Mouse (Mus musculus): ENCODE measurements around the gene Ank3.

The Ank3 gene

DNA sequence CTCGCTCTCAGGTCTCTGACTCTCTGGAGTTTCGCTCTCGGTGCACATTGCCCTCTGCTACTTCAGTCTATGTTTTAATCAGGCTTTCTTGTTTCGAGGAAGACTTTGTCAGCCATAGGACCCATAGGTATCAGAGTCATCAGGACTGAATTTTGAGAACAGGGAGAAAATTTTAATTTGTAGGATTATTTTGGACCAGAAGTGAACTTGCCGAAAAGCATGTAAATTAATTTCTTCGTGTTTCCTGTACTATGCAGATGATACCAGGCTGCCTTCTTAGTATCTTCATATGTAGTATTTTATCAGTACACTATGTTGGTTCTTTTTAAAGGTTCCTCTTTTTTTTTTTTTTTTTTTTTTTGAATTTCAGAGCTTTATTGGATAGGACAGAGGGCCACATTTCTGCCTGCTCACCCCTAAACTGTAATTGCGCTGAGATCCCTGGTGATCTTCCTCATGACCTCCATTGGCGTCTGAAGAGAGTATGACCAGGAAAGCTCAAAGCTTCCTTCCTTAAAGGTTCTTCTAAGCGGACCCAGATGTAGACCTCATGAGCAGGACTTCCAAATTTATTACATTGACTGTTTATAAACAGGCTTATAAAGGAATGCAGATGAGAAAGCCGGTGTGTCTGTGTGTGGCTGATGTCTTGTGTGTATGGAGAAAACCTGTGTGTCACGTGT is 551.8 kb downstream of the Ank3 start:
- H3K27me3 ChIP-seq (ENCODE audit: control insufficient read depth, insufficient read depth, low read length, poor library complexity, severe bottlenecking), result no peaks in the 10 kb centered on the region
- DNase-seq (ENCODE audit: low read depth, low spot score), result no peak
- H3K36me3 ChIP-seq (ENCODE audit: control insufficient read depth, insufficient read depth, low read length, poor library complexity, severe bottlenecking), result no peaks in the 10 kb centered on the region

DNA sequence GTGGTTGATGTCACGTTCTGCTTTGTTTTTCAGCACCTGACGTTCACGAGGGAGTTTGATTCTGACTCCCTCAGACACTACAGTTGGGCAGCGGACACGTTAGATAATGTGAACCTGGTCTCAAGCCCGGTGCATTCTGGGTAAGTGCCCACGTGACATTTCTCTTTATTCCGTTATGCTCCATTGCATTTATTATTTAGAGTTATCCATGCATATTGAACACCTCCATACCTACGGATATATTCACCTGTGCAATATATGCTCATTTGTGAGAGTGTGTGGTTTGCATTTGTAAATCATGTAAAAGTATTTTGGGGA is 552.3 kb downstream of the Ank3 start:
- no peak for DNase-seq (ENCODE audit: low read depth, low spot score)
- H3K27me3 ChIP-seq (ENCODE audit: control insufficient read depth, insufficient read depth, low read length, poor library complexity, severe bottlenecking), result no peaks in the 10 kb centered on the region
- no peaks in the 10 kb centered on the region for H3K36me3 ChIP-seq (ENCODE audit: control insufficient read depth, insufficient read depth, low read length, poor library complexity, severe bottlenecking)

DNA sequence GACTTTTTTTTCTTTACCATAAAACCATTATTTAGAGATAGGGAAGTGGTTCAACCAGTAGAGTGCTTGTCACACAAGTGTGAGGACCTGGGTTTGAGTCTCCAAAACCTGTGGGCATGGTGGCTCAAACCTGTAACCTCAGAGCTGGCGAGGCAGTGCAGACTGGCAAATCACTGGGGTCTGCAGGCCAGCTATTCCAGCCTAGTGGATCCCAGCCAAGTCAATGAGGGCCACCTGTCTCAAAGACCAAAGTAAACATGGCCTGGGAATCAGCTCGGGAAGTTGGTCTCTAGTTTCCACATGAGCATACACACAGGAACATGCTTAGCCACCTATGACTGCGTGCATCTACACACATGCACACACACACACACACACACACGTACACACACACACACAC is 552.9 kb downstream of the Ank3 start:
- no peaks in the 10 kb centered on the region for H3K27me3 ChIP-seq (ENCODE audit: control insufficient read depth, insufficient read depth, low read length, poor library complexity, severe bottlenecking)
- no peak for DNase-seq (ENCODE audit: low read depth, low spot score)

DNA sequence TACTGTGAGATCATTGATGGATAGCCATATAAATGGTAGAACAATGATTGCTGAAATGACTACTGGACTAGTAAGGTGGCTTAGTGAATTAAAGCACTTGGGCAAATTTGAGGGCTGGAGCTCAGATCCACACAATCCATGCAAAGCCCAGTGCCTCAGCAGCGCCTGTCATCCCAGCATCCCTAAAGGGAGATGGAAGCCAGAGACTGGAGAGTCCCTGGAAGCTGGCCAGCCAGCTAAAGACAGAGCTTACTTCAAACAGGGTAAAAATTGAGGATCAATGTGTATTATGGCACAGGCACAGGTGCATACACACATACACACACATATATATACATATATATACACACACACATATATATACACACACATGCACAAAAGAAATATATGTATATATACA is 553.7 kb downstream of the Ank3 start:
- H3K27me3 ChIP-seq (ENCODE audit: control insufficient read depth, insufficient read depth, low read length, poor library complexity, severe bottlenecking), result no peaks in the 10 kb centered on the region
- DNase-seq (ENCODE audit: low read depth, low spot score), result no peak
- no peaks in the 10 kb centered on the region for H3K36me3 ChIP-seq (ENCODE audit: control insufficient read depth, insufficient read depth, low read length, poor library complexity, severe bottlenecking)

More for the DNA sequence above, 552.9 kb downstream of the Ank3 start:
- H3K36me3 ChIP-seq (ENCODE audit: control insufficient read depth, insufficient read depth, low read length, poor library complexity, severe bottlenecking), result no peaks in the 10 kb centered on the region

DNA sequence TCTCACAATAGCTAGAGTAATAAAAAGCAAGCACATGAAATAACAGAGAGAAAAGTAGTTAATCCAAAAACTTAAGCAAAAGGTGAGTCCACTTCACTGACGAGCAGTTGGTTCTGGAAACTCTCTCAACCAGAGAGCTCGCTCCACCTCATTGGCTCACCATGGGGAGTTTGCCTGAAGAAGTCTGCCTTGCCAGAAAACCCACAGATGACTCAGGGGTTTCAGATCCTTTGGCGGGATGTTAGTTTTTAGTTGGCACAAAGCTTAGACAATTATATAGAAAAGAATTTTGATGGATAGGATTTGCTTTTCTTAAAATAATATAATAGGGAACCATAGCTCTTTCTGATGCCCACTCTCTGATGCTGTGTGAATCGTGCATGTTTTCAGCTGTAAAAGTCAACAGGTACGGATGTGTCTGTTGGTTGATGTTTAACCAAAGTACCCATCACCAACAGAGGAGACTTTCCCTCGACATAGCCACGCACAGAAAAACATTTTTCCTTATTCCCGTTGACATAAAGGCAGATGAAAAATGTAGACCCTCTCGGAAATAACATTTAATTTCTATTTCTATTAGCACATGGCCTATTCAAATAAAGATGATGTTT is 556.2 kb downstream of the Ank3 start:
- DNase-seq (ENCODE audit: low read depth, low spot score), result no peak
- no peaks in the 10 kb centered on the region for H3K36me3 ChIP-seq (ENCODE audit: control insufficient read depth, insufficient read depth, low read length, poor library complexity, severe bottlenecking)
- H3K27me3 ChIP-seq (ENCODE audit: control insufficient read depth, insufficient read depth, low read length, poor library complexity, severe bottlenecking), result no peaks in the 10 kb centered on the region

DNA sequence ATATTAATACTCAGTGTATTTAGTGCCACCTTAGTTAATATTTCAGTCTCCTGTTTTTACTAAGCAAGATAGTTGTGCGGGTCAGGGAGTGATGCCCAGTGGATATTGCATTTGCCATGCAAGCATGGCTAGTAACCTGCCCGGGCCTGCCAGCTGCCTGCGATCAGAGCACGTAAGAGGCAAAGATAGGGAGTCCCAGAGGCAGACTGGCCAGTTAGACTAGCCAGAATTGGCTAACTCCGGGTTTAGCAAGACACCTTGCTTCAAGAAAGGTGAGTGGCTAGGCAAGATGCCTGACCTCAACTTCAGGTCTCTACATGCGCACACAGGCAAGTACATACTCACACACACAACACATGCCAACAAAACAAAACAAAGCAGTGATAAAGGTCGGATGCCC is 563.7 kb downstream of the Ank3 start:
- no peaks in the 10 kb centered on the region for H3K27me3 ChIP-seq (ENCODE audit: control insufficient read depth, insufficient read depth, low read length, poor library complexity, severe bottlenecking)
- DNase-seq (ENCODE audit: low read depth, low spot score), result no peak
- H3K36me3 ChIP-seq (ENCODE audit: control insufficient read depth, insufficient read depth, low read length, poor library complexity, severe bottlenecking), result no peaks in the 10 kb centered on the region

DNA sequence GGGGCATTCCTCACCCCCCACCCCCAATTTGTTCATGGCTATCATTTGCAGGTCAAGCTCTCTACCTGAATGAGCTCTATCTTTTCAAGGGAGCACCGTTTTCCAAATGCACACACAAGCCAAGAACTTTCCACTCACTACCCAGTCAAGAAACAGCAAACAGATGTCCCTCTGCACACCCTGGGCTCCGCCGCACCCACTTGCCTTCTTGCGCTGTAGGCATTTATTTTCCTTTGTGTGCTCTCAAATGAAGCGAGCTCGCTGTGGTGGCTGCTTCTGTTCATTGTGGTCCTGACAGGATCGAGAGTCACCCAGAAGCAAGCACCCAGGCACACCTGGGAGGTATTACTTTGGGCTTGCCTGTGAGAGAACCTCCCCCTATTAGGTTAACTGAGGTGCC is 564.4 kb downstream of the Ank3 start:
- no peaks in the 10 kb centered on the region for H3K36me3 ChIP-seq (ENCODE audit: control insufficient read depth, insufficient read depth, low read length, poor library complexity, severe bottlenecking)
- no peaks in the 10 kb centered on the region for H3K27me3 ChIP-seq (ENCODE audit: control insufficient read depth, insufficient read depth, low read length, poor library complexity, severe bottlenecking)
- no peak for DNase-seq (ENCODE audit: low read depth, low spot score)

DNA sequence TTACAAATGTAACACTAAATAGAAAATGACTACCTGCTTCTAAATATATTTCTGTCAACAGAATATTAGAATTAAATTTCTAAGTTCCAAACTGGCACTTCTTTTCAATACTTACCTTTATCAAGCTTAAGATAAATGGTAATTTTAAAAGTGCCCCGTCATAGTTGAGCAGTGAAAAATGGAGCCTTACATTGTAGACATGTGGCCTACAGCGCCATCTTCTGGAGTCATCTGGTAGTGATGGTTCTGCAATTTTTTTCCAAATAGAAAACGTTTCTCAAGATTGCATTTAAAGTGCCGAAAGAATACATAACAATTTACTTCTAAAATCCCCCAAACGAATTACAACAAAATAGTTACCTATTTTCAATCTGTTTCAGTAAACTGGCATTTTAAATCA is 566.0 kb downstream of the Ank3 start:
- peak; percentile 2 for DNase-seq (ENCODE audit: low read depth, low spot score)
- Histone ChIP-seq H3K27me3 (ENCODE audit: control insufficient read depth, insufficient read depth, low read length, poor library complexity, severe bottlenecking) (no peaks in the 10 kb centered on the region), H3K36me3 (ENCODE audit: control insufficient read depth, insufficient read depth, low read length, poor library complexity, severe bottlenecking) (no peaks in the 10 kb centered on the region)

DNA sequence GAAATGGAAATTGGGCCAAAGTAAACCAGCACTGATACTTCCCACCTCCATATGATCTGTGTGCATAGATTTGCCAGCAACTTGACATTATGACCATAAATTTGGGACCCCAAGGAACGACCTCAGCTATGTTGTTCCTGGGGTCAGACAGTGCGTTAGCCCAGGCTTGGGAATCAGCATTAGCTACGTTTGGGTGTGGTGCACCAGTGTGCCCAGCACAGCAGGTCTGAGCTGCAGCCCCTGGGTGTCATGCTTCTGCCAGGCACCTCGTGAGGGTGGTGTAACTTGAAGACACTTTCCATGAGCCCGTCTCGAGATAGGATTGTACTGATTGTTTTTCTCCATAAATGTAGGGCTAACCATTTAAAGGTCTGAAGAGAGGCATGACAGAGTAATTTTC is 566.5 kb downstream of the Ank3 start:
- no peak for DNase-seq (ENCODE audit: low read depth, low spot score)
- Histone ChIP-seq H3K36me3 (ENCODE audit: control insufficient read depth, insufficient read depth, low read length, poor library complexity, severe bottlenecking) (no peaks in the 10 kb centered on the region), H3K27me3 (ENCODE audit: control insufficient read depth, insufficient read depth, low read length, poor library complexity, severe bottlenecking) (no peaks in the 10 kb centered on the region)

DNA sequence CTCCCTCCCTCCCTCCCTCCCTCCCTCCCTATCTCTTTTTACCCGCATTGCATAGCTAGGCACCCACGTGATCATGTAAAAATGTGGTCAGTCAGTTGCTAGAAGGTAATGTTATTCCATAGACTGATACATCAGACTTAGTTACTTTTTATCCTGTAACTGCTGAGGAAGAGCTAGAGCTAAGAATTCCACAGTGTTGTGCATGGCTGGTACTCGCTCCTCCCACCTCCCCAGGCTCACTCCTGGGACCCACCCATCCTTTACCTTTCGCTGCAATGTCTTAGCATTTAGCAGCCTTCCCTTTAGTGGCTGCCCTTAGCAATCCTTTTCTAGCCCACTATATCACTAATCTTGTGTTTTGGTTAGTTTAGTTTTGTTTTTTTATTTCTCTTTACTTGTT is 569.4 kb downstream of the Ank3 start:
- no peaks in the 10 kb centered on the region for H3K27me3 ChIP-seq (ENCODE audit: control insufficient read depth, insufficient read depth, low read length, poor library complexity, severe bottlenecking)
- DNase-seq (ENCODE audit: low read depth, low spot score), result no peak

DNA sequence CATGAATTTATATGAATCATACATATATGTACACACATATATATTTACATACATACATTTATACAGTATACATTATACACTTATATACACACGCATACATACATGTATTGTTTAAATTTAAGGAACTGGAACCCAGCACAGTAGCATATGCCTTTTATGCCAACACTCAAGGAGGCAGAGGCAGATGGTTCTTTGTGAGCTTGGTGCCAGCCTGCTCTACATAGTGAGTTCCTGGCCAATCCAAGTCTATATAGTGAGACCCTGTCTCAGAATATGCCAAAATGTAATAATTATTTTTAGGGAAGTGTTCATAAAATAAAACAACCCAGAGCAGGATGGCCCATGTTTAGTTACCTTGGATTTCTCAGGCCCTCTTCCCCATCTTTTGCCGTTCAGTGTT is 581.1 kb downstream of the Ank3 start:
- no peaks in the 10 kb centered on the region for H3K27me3 ChIP-seq (ENCODE audit: control insufficient read depth, insufficient read depth, low read length, poor library complexity, severe bottlenecking)
- DNase-seq (ENCODE audit: low read depth, low spot score), result no peak
- no peaks in the 10 kb centered on the region for H3K36me3 ChIP-seq (ENCODE audit: control insufficient read depth, insufficient read depth, low read length, poor library complexity, severe bottlenecking)

More for the DNA sequence above, 569.4 kb downstream of the Ank3 start:
- H3K36me3 ChIP-seq (ENCODE audit: control insufficient read depth, insufficient read depth, low read length, poor library complexity, severe bottlenecking), result no peaks in the 10 kb centered on the region

DNA sequence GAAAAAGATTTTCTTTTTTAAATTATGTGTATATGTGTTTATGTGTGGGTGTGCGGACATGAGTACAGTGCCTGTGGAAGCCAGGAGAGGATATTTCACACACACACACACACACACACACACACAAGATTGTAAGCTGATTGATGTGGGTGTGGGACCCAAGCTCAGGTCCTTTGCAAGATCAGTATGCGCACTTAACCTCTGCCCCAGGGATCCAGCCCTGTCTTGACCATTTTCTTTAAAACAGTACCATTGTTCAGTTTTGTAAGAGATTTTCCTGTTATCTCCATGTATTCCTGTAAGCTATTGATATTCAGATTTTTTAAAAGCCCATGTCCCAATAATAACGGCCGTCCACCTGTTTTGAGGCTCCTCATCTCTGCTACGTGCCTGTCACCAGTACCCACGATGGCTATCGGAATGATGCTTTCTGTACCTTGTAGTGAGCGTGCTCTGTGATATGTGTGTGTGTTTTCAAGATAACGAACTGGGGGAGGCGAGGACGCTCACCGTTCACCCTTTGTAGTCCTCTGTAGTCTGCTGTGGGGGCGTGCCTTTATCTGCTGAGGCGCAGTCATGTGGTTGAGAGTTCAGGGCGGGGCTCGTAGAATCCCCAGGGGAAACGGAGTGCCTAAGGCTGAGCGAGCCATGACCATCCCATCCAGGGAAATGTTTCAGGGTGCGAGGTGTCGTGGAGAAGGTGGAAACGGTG is 583.0 kb downstream of the Ank3 start:
- DNase-seq (ENCODE audit: low read depth, low spot score), result no peak
- Histone ChIP-seq H3K36me3 (ENCODE audit: control insufficient read depth, insufficient read depth, low read length, poor library complexity, severe bottlenecking) (no peaks in the 10 kb centered on the region), H3K27me3 (ENCODE audit: control insufficient read depth, insufficient read depth, low read length, poor library complexity, severe bottlenecking) (no peaks in the 10 kb centered on the region)

DNA sequence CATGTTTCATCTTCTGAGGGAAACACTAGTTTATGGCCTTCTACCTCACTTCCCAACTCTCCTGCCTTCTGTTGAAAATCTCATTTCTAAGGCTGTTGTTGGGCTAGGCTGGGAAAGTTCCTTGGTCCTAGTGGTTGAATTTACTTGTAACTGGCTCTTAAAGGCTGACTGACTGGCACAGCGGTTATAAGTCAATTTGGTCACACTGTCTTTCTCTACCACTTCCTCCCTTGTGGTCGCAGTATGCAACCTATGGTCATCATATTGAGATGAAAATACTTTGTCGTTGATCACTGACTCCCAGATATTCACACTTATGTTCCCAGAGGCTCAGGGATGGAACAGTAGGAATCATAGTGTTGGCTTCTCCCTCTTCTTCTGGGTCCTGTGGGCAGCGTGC is 584.1 kb downstream of the Ank3 start:
- Histone ChIP-seq H3K36me3 (ENCODE audit: control insufficient read depth, insufficient read depth, low read length, poor library complexity, severe bottlenecking) (no peaks in the 10 kb centered on the region), H3K27me3 (ENCODE audit: control insufficient read depth, insufficient read depth, low read length, poor library complexity, severe bottlenecking) (no peaks in the 10 kb centered on the region)
- DNase-seq (ENCODE audit: low read depth, low spot score), result no peak

DNA sequence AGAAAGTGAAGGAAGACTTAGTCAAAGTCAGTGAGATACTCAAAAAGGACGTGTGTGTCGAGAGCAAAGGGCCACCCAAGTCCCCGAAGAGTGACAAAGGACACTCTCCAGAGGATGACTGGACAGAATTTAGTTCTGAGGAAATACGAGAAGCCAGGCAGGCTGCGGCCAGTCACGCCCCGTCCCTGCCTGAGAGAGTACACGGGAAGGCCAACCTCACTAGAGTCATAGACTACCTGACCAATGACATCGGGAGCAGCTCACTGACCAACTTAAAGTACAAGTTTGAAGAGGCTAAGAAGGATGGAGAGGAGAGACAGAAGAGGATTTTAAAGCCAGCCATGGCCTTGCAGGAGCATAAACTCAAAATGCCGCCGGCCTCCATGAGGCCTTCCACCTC is 588.9 kb downstream of the Ank3 start:
- no peaks in the 10 kb centered on the region for H3K27me3 ChIP-seq (ENCODE audit: control insufficient read depth, insufficient read depth, low read length, poor library complexity, severe bottlenecking)
- no peaks in the 10 kb centered on the region for H3K36me3 ChIP-seq (ENCODE audit: control insufficient read depth, insufficient read depth, low read length, poor library complexity, severe bottlenecking)
- DNase-seq (ENCODE audit: low read depth, low spot score), result no peak

DNA sequence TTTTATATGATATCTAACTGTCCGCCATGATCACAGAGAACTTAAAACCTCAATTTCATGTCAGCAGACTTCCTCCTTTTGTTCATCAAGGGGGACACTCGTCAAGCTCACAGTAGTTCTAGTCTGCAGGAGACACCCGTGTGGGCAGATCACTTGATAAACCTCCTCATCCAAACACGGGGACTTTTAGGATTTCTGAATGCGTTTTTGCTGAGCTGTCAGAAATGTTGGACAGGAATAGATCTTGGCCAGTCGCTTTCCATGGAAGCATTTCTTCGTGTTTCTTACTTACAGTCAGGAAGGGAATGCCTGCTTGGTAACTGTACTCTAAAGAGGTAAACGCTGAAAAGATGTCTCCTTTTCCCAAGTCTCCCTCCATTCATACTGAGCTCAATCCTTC is 598.5 kb downstream of the Ank3 start:
- no peak for DNase-seq (ENCODE audit: low read depth, low spot score)
- no peaks in the 10 kb centered on the region for H3K27me3 ChIP-seq (ENCODE audit: control insufficient read depth, insufficient read depth, low read length, poor library complexity, severe bottlenecking)
- H3K36me3 ChIP-seq (ENCODE audit: control insufficient read depth, insufficient read depth, low read length, poor library complexity, severe bottlenecking), result no peaks in the 10 kb centered on the region

Data from splenic B cell, adult 2 months (primary cell).